Mouse (Mus musculus): ENCODE results near the gene Tmem43.

GRCm38 (mm10) chr6:91503302-91503701 lies 29.8 kb downstream of the Tmem43 start:
- TF ChIP-seq POLR2A (IDR thresholded peaks at IDR 0.05; ENCODE audit: borderline replicate concordance, low read depth, low read length) (no peak), CTCF (IDR thresholded peaks at IDR 0.05; ENCODE audit: low read depth, low read length) (no peak)

Data from bone marrow macrophage, adult 2 months (primary cell).